Mouse (Mus musculus): ENCODE results near the gene Vps45. TPM values are rescaled to one million over a fixed set of nuclear protein-coding genes. Genes with fewer than 3 reads are reported as not detected.
"Not testable (repeated sequence)": the region's sequence is repeated elsewhere in the genome, so short reads cannot be mapped to it uniquely, and the experiment has no call there.

The Vps45 gene
- total RNA-seq, 2 experiments from 2014 or later, result 40.5 to 42.1 TPM

GRCm38 (mm10) chr3:96044559-96044958 lies 13.7 kb downstream of the Vps45 start:
- intact Hi-C loops (cut with DNase I); DNase-seq (ENCODE audit: low spot score in 2 of 2): not testable (repeated sequence)

- DNase-seq (ENCODE audit: low spot score in 2 of 2), result no peak
- intact Hi-C loops (cut with DNase I), result no loop called here
These were observed 15.2 kb downstream of the Vps45 start for GRCm38 (mm10) chr3:96043104-96043503.

GRCm38 (mm10) chr3:96041079-96041478 lies 17.2 kb downstream of the Vps45 start:
- intact Hi-C loops (cut with DNase I), result no loop called here
- no peak for DNase-seq (ENCODE audit: low spot score in 2 of 2)

GRCm38 (mm10) chr3:96040663-96041006 lies 17.6 kb downstream of the Vps45 start:
- DNase-seq (ENCODE audit: low spot score in 2 of 2), result no peak
- intact Hi-C loops (cut with DNase I), result no loop called here

GRCm38 (mm10) chr3:96039857-96040662 lies 18.2 kb downstream of the Vps45 start:
- DNase-seq (ENCODE audit: low spot score in 2 of 2), result peak; percentile 12 to 17
- intact Hi-C loops (cut with DNase I), result no loop called here

DNA sequence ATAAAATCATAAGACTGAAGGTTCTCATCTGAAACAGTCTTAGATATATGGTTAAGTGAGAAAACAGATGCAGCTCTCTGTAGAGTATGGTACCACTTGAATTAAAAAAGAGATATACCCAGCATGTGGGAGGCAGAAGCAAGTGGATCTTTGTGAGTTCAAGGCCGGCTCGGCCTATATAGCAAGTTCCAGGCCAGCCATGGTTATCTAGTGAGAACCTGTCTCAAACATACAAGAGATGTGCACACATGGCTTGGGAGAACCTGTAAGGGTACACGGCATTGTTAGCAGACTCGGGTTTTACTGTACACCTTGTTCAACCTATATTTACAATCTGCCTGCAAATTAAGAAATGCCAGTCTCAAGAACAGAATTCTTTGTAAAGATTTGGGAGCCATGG lies 19.4 kb downstream of the Vps45 start:
- intact Hi-C loops (cut with DNase I), result no loop called here
- DNase-seq (ENCODE audit: low spot score in 2 of 2), result no peak

GRCm38 (mm10) chr3:96038156-96038555 lies 20.1 kb downstream of the Vps45 start:
- intact Hi-C loops (cut with DNase I), result no loop called here

GRCm38 (mm10) chr3:96036796-96037195 lies 21.5 kb downstream of the Vps45 start:
- intact Hi-C loops (cut with DNase I), result no loop called here
- DNase-seq (ENCODE audit: low spot score in 2 of 2), result no peak

More at GRCm38 (mm10) chr3:96038156-96038555, 20.1 kb downstream of the Vps45 start:
- no peak for DNase-seq (ENCODE audit: low spot score in 2 of 2)

GRCm38 (mm10) chr3:96033046-96033445 lies 25.2 kb downstream of the Vps45 start:
- intact Hi-C loops (cut with DNase I), result no loop called here
- DNase-seq (ENCODE audit: low spot score in 2 of 2), result no peak

GRCm38 (mm10) chr3:96032652-96033017 lies 25.6 kb downstream of the Vps45 start:
- DNase-seq (ENCODE audit: low spot score in 2 of 2), result no peak

GRCm38 (mm10) chr3:96031991-96032651 lies 26.1 kb downstream of the Vps45 start:
- no peak for DNase-seq (ENCODE audit: low spot score in 2 of 2)
- intact Hi-C loops (cut with DNase I), result no loop called here

More at GRCm38 (mm10) chr3:96032652-96033017, 25.6 kb downstream of the Vps45 start:
- intact Hi-C loops (cut with DNase I), result no loop called here

DNA sequence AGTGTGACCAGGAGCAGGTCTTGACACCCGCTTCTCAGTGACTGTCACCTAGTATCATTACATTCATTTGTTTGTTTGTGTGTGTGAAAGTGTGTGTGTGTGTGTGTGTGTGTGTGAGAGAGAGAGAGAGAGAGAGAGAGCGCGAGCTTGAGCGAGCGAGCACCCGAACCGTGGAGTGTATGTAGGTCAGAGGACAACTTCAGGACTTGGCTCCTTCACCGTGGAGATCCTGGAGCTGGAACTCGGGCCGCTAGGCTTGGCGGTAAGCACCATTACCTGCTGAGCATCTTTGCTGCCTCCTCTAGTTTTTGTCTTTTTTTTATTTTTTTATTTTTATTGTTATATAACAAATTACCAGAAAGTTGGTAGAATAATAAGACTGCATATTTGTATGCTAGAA lies 28.5 kb downstream of the Vps45 start:
- intact Hi-C loops (cut with DNase I), result no loop called here
- DNase-seq (ENCODE audit: low spot score in 2 of 2), result no peak

DNA sequence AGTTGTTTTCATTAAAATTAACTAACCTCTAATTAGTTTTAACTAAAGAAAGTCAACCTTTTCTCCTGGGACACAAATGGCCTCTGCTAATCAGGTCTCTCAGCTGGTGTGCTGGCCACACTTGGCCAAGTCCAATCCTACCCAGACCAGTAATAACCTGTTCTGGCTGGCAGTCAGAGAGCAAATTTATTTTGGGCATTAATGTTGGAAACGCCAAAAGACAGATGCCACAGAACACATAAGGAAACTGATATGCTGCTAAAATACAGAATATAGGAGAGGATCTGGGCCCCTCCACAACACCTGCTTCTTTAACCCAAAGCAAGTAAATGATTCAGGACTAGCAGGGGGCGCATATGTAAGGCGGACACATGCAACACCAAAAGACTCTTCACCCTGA lies 28.9 kb downstream of the Vps45 start:
- intact Hi-C loops (cut with DNase I), result no loop called here
- no peak for DNase-seq (ENCODE audit: low spot score in 2 of 2)

DNA sequence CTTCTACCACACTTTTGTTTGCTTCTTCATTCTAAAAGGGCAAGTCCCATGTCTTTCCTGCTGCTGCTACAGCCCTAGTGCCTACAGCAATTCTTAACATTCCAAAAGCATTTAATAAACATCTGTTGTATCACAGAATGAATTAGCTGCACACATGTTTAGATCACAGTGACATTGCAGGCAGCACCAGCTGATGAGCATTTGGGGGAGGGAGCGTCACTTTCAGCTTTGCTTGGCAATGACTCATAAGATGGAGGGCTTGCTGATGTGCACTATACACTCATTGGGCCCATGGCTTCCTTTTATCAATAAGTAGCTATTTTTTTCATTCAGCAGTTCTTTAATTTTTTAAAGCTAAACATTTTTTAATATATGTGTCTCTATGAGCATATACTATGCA lies 30.4 kb downstream of the Vps45 start:
- no peak for DNase-seq (ENCODE audit: low spot score in 2 of 2)
- intact Hi-C loops (cut with DNase I), result no loop called here

DNA sequence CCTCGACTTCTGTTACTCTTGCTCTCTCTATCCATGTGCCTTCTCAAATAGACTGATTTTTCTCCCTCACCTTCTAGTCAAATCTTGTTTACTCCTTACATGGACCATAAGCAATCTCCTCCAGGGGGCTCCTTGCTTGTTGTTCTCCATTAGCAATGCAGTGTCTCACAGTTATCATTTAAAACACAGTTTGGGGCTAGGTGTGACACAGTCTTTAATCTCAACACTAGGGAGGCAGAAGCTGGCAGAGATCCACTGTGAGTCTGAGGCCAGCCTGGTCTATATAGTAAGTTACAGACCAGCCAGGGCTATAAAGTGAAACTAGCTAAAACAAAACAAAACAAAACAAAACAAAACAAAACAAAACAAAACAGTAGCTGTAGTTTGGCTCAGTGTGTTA lies 31.1 kb downstream of the Vps45 start:
- intact Hi-C loops (cut with DNase I), result no loop called here
- no peak for DNase-seq (ENCODE audit: low spot score in 2 of 2)

GRCm38 (mm10) chr3:96021421-96022128 lies 36.7 kb downstream of the Vps45 start:
- intact Hi-C loops (cut with DNase I), result no loop called here
- no peak for DNase-seq (ENCODE audit: low spot score in 2 of 2)

- DNase-seq (ENCODE audit: low spot score in 2 of 2), result no peak
- intact Hi-C loops (cut with DNase I), result no loop called here
These were observed 37.5 kb downstream of the Vps45 start for GRCm38 (mm10) chr3:96020735-96021134.

- intact Hi-C loops (cut with DNase I), result no loop called here
- no peak for DNase-seq (ENCODE audit: low spot score in 2 of 2)
These were observed 40.8 kb downstream of the Vps45 start for GRCm38 (mm10) chr3:96017461-96017860.

- intact Hi-C loops (cut with DNase I), result no loop called here
- DNase-seq (ENCODE audit: low spot score in 2 of 2), result no peak
These were observed 41.9 kb downstream of the Vps45 start for GRCm38 (mm10) chr3:96016257-96016889.

GRCm38 (mm10) chr3:96015681-96016080 lies 42.6 kb downstream of the Vps45 start:
- DNase-seq (ENCODE audit: low spot score in 2 of 2), result no peak
- intact Hi-C loops (cut with DNase I), result no loop called here
